Mouse (Mus musculus): ENCODE measurements around the gene Klk14.

Klk14 gene

GRCm38 (mm10) chr7:43713741-43714351 lies 23.6 kb downstream of the Klk14 start:
- in situ Hi-C loops (cut with MboI, MseI): no loop called here

Measured in regulatory T cell (primary cell).